Mouse (Mus musculus) liver, embryonic 12.5 days (tissue): ENCODE results near the gene Ctnnal1. TPM values are rescaled to one million over a fixed set of nuclear protein-coding genes. Genes with fewer than 3 reads are reported as not detected.

ENCODE experiments used
- ATAC-seq: fragments of 200-750 bp; cut with Nextera tagmentation; 2 replicates; pipeline ENCODE4 v1.8.0; 2017; ENCODE audit warnings: moderate number of reproducible peaks, mild to moderate bottlenecking, moderate library complexity
- H3K27ac ChIP-seq: fragments of 300-500 bp; sonication (generic); 2 replicates; pipeline ENCODE4 v1.5.1; 2016; ENCODE audit warnings: mild to moderate bottlenecking
- H3K27me3 ChIP-seq: fragments of 300-500 bp; sonication (generic); replicated peaks from 2 replicates; pipeline ENCODE4 v1.6.1; 2016; ENCODE audit warnings: mild to moderate bottlenecking, moderate library complexity
- H3K36me3 ChIP-seq: fragments of 300-500 bp; sonication (generic); 2 replicates; pipeline ENCODE4 v1.6.1; 2016; ENCODE audit warnings: mild to moderate bottlenecking, moderate library complexity
- H3K4me1 ChIP-seq: fragments of 300-500 bp; sonication (generic); 2 replicates; pipeline ENCODE4 v1.6.1; 2016
- H3K4me2 ChIP-seq: fragments of 300-500 bp; sonication (generic); 2 replicates; pipeline ENCODE4 v1.6.1; 2016; ENCODE audit warnings: mild to moderate bottlenecking, moderate library complexity
- H3K4me3 ChIP-seq: fragments of 300-500 bp; sonication (generic); 2 replicates; pipeline ENCODE4 v1.5.1; 2016; ENCODE audit warnings: mild to moderate bottlenecking, moderate library complexity
- H3K9ac ChIP-seq: fragments of 300-500 bp; sonication (generic); 2 replicates; pipeline ENCODE4 v1.6.1; 2016; ENCODE audit warnings: mild to moderate bottlenecking, moderate library complexity
- H3K9me3 ChIP-seq: fragments of 300-500 bp; sonication (generic); replicated peaks from 2 replicates; pipeline ENCODE4 v1.6.1; 2016; ENCODE audit warnings: mild to moderate bottlenecking, moderate library complexity
- WGBS: fragments of 180-500 bp; shearing (Covaris S2); methylation state at CpG from one replicate; pipeline ENCODE4 v1.1.7; 2016; ENCODE audit not compliant: insufficient replicate concordance; 5-methylcytosine and 5-hydroxymethylcytosine counted together
- microRNA counts: library from miRNA; unstranded; fragments of <30 nt; microRNA quantifications from one replicate; lab custom pipeline; 2017
- microRNA-seq: library from miRNA; unstranded; fragments of <30 nt; microRNA quantifications from one replicate; pipeline ENCODE4, GENCODE M21; 2017
- polyA plus RNA-seq: library from polyadenylated mRNA; unstranded; fragments of >200 nt; fragmentation: Nextera tagmentation; extraction: Ambion mirVana; gene quantifications from 2 replicates; pipeline ENCODE4 v1.2.1, GENCODE M21; 2016

Gene Ctnnal1
- polyA plus RNA-seq, 1 experiment from 2014 or later: 13.4 TPM

DNA sequence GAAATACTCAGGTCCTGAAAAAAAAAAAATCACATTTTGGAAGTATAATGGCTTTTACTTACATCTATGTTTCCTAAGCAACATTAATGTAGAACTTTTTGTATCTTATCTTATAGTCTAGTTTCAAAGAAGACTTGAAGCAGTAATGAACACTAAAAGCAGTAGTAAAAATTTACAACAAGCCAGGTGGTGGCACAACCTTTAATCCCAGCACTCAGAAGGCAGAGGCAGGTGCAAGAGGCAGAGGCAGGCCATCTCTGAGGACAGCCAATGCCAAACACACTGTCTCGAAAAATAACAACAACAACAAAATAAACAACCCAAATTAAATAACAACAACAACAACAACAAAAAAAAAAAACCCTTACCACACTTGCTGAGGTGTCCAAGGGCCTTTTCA is 93.9 kb downstream of the Ctnnal1 start:
- WGBS: 59% methylated on average over 1 of the region's 1 CpGs
- Histone ChIP-seq H3K36me3 (peaks cover 91% of the 10 kb centered on the region), H3K27me3 (no peaks in the 10 kb centered on the region), H3K9ac (no peak overlapping the region), H3K27ac (no peak overlapping the region), H3K4me3 (no peak overlapping the region), H3K4me2 (no peak overlapping the region), H3K4me1 (no peaks in the 10 kb centered on the region), H3K9me3 (no peaks in the 10 kb centered on the region)
- ATAC-seq: no peak

GRCm38 (mm10) chr4:56768913-56769312 is 96.1 kb downstream of the Ctnnal1 start:
- 77% methylated on average over 7 of the region's 7 CpGs for WGBS
- Histone ChIP-seq H3K4me3 (no peak overlapping the region), H3K36me3 (peaks cover 95% of the 10 kb centered on the region), H3K4me1 (no peaks in the 10 kb centered on the region), H3K27me3 (no peaks in the 10 kb centered on the region), H3K4me2 (no peak overlapping the region), H3K27ac (no peak overlapping the region), H3K9me3 (no peaks in the 10 kb centered on the region), H3K9ac (no peak overlapping the region)
- ATAC-seq: no peak

- Histone ChIP-seq H3K36me3 (peaks cover 90% of the 10 kb centered on the region), H3K27ac (no peak overlapping the region)
- ATAC-seq: no peak
These were observed 97.1 kb downstream of the Ctnnal1 start for GRCm38 (mm10) chr4:56767861-56768284.

More at GRCm38 (mm10) chr4:56767861-56768284, 97.1 kb downstream of the Ctnnal1 start:
- H3K4me2 ChIP-seq: no peak overlapping the region
- no peak overlapping the region for H3K4me3 ChIP-seq
- H3K9me3 ChIP-seq: no peaks in the 10 kb centered on the region
- H3K4me1 ChIP-seq: no peaks in the 10 kb centered on the region
- H3K27me3 ChIP-seq: no peaks in the 10 kb centered on the region
- WGBS: 55% methylated on average over 5 of the region's 5 CpGs
- H3K9ac ChIP-seq: no peak overlapping the region

MicroRNA genes within 50 kb of the gene (microRNA counts, 519-probe panel; counts per million panel counts)
- 3,250 counts per million, percentile 74 among the panel's probes with 10 or more counts for microRNA mmu-miR-32 (lab: Ali Mortazavi, UCI)

Small RNA genes within 50 kb of the gene (microRNA-seq; reads per million reads assigned to microRNA genes)
- 378 reads per million, percentile 64 among the genes with 10 or more reads in this experiment for gene Mir32

Other genes starting within 250 kb of the Ctnnal1 start
- not detected in 2 replicates for gene Gm26657, start 125.1 kb downstream of the Ctnnal1 start, polyA plus RNA-seq
- not detected in 2 replicates for gene Actl7b, start 123.7 kb downstream of the Ctnnal1 start, polyA plus RNA-seq
- not detected in 2 replicates for gene Actl7a, start 121.8 kb downstream of the Ctnnal1 start, polyA plus RNA-seq
- gene Elp1, start 62.9 kb downstream of the Ctnnal1 start, polyA plus RNA-seq: 28.6 and 30.2 TPM in 2 replicates
- 9.4 and 11.4 TPM in 2 replicates for gene Fam206a, start 62.8 kb downstream of the Ctnnal1 start, polyA plus RNA-seq
- gene Tmem245, start 82.2 kb upstream of the Ctnnal1 start, polyA plus RNA-seq: 5.8 and 6.1 TPM in 2 replicates
- 0.06 TPM in 1 of 2 replicates, not detected in the other for gene Frrs1l, start 125.2 kb upstream of the Ctnnal1 start, polyA plus RNA-seq